Comparison of ENCODE assay signal across 10 mouse cellular contexts in genomic region chr19:45113791-45114460, GRCm38 (mm10). TPM values are rescaled to one million over a fixed set of nuclear protein-coding genes. Genes with fewer than 3 reads are reported as not detected.
DNase-seq lines count a peak whose midpoint lies in the region; ATAC-seq and TF ChIP-seq lines count a peak whose summit lies in the region.
"Had no signal": no experiment of that assay in that cellular context is flagged by ENCODE, and none has a peak within 500 bp of the region (broad histone marks: within the 10 kb centered on the region; RNA-seq: fewer than 3 reads in every experiment).

No protein-coding gene starts in this region.

- H3K27me3 ChIP-seq in lung, embryonic 14.5 days (ENCODE audit: insufficient read depth, low read length), result no peaks in the 10 kb centered on the region
- H3K27me3 ChIP-seq in embryonic facial prominence, embryonic 13.5 days, result peaks cover 31% of the 10 kb centered on the region
- H3K27me3 ChIP-seq in limb, embryonic 11.5 days (ENCODE audit: control insufficient read depth, insufficient read depth, low read length), result no peaks in the 10 kb centered on the region

- DNase-seq in lung, embryonic 14.5 days, result peak; percentile 56
- no peak for DNase-seq in lung, postnatal 4 days
- peak; percentile 60 for DNase-seq in limb, embryonic 11.5 days (ENCODE audit: low spot score)
- peak; percentile 46 for DNase-seq in retina, postnatal 7 days (ENCODE audit: low read depth, low spot score)
- no peak for DNase-seq in spleen, adult 12 weeks (ENCODE audit: low spot score)
- no peak for DNase-seq in thymus, postnatal 4 days
- DNase-seq in thymus, postnatal 25 days, result no peak
- DNase-seq: right cerebral cortex, postnatal 25 days had no signal

- no peak overlapping the region for H3K9ac ChIP-seq in lung, embryonic 14.5 days
- H3K9ac ChIP-seq in embryonic facial prominence, embryonic 13.5 days, result no peak overlapping the region
- H3K9ac ChIP-seq in limb, embryonic 11.5 days (ENCODE audit: low read length), result 0 out of 2 replicates have a peak overlapping the region, but pooled peaks have one; percentile 18

- H3K4me2 ChIP-seq in lung, embryonic 14.5 days, result 0 out of 2 replicates have a peak overlapping the region, but pooled peaks have one; percentile 15
- no peak overlapping the region for H3K4me2 ChIP-seq in embryonic facial prominence, embryonic 13.5 days
- peak overlapping the region; percentile 24; the same call in 1 of the 2 replicates for H3K4me2 ChIP-seq in limb, embryonic 11.5 days (ENCODE audit: low read depth, severe bottlenecking)

- TF ChIP-seq CTCF in lung, embryonic 14.5 days (IDR thresholded peaks at IDR 0.05; ENCODE audit: low read depth), result no peak

- no peaks in the 10 kb centered on the region for H3K9me3 ChIP-seq in lung, embryonic 14.5 days (ENCODE audit: low read depth, low read length)
- H3K9me3 ChIP-seq in embryonic facial prominence, embryonic 13.5 days, result no peaks in the 10 kb centered on the region
- no peaks in the 10 kb centered on the region for H3K9me3 ChIP-seq in limb, embryonic 11.5 days (ENCODE audit: control insufficient read depth, low read length)
- H3K9me3 ChIP-seq: G1E had no signal

- 3% methylated on average over 18 of the region's 18 CpGs for WGBS in lung, embryonic 14.5 days
- 4% methylated on average over 18 of the region's 18 CpGs for WGBS in embryonic facial prominence, embryonic 13.5 days
- 1% methylated on average over 18 of the region's 18 CpGs for WGBS in limb, embryonic 11.5 days

- H3K36me3 ChIP-seq in lung, embryonic 14.5 days (ENCODE audit: insufficient read depth), result no peaks in the 10 kb centered on the region
- H3K36me3 ChIP-seq in embryonic facial prominence, embryonic 13.5 days, result no peaks in the 10 kb centered on the region
- no peaks in the 10 kb centered on the region for H3K36me3 ChIP-seq in limb, embryonic 11.5 days (ENCODE audit: control insufficient read depth, insufficient read depth, low read length)
- H3K36me3 ChIP-seq: G1E had no signal

- no peaks in the 10 kb centered on the region for H3K4me1 ChIP-seq in lung, embryonic 14.5 days (ENCODE audit: insufficient read depth)
- peaks cover 7% of the 10 kb centered on the region for H3K4me1 ChIP-seq in embryonic facial prominence, embryonic 13.5 days
- peaks cover 12% of the 10 kb centered on the region for H3K4me1 ChIP-seq in limb, embryonic 11.5 days (ENCODE audit: control insufficient read depth, insufficient read depth, low read length)

- H3K4me3 ChIP-seq in lung, embryonic 14.5 days (ENCODE audit: low read depth, low read length), result no peak overlapping the region
- H3K4me3 ChIP-seq in embryonic facial prominence, embryonic 13.5 days, result no peak overlapping the region
- H3K4me3 ChIP-seq in limb, embryonic 11.5 days (ENCODE audit: low read depth, low read length), result no peak overlapping the region; the same call in 1 of the 2 replicates

- no peak overlapping the region for H3K27ac ChIP-seq in lung, embryonic 14.5 days (ENCODE audit: low read depth)
- no peak overlapping the region for H3K27ac ChIP-seq in embryonic facial prominence, embryonic 13.5 days
- no peak overlapping the region; the same call in 1 of the 2 replicates for H3K27ac ChIP-seq in limb, embryonic 11.5 days (replicated peaks; ENCODE audit: low read depth, low read length)

- peak; percentile 54; the same call in 1 of the 2 replicates for ATAC-seq in lung, embryonic 14.5 days (ENCODE audit: insufficient read depth)
- ATAC-seq in embryonic facial prominence, embryonic 13.5 days (ENCODE audit: insufficient number of reproducible peaks, insufficient read depth, low FRiP score, low TSS enrichment, low read depth), result 0 out of 2 replicates have a peak, but pooled peaks have one; percentile 3
- ATAC-seq in limb, embryonic 11.5 days (ENCODE audit: insufficient number of reproducible peaks, low FRiP score, low TSS enrichment, low read depth), result no peak

RNA-seq across cellular contexts. Expression of gene Tlx1, which starts 36.6 kb away (rescaled TPM):
- polyA plus RNA-seq in lung, embryonic 14.5 days (2014; fragmentation: Nextera tagmentation; extraction: Ambion mirVana), result not detected in 2 replicates
- 0.25 and 1.5 TPM in 2 replicates for polyA plus RNA-seq in embryonic facial prominence, embryonic 13.5 days (2015; fragmentation: Nextera tagmentation; extraction: Ambion mirVana)
- polyA plus RNA-seq in limb, embryonic 11.5 days (2014; fragmentation: Nextera tagmentation; extraction: Ambion mirVana), result 0.13 and 0.17 TPM in 2 replicates
- polyA plus RNA-seq: G1E had no signal

RNA-seq across cellular contexts. Expression of gene Kazald1, which starts 38.9 kb away (rescaled TPM):
- polyA plus RNA-seq in lung, embryonic 14.5 days (2014; fragmentation: Nextera tagmentation; extraction: Ambion mirVana), result 1.5 and 2.4 TPM in 2 replicates
- 17.7 and 29.4 TPM in 2 replicates for polyA plus RNA-seq in embryonic facial prominence, embryonic 13.5 days (2015; fragmentation: Nextera tagmentation; extraction: Ambion mirVana)
- 1.4 and 2.2 TPM in 2 replicates for polyA plus RNA-seq in limb, embryonic 11.5 days (2014; fragmentation: Nextera tagmentation; extraction: Ambion mirVana)

Comparison
In these comparisons a context has a peak if more than half of its experiments do, and no peak if none do; other contexts are left out.
1. DNase-seq: peak in lung, embryonic 14.5 days (single experiment), limb, embryonic 11.5 days (single experiment) and retina, postnatal 7 days (single experiment); none in lung, postnatal 4 days (0 of 2), spleen, adult 12 weeks (single experiment), thymus, postnatal 4 days (single experiment) and thymus, postnatal 25 days (single experiment).